Mouse (Mus musculus) granulocyte monocyte progenitor cell, adult 5-6 weeks (primary cell): ENCODE data around the gene Cdc42se1. TPM values are rescaled to one million over a fixed set of nuclear protein-coding genes. Genes with fewer than 3 reads are reported as not detected.

Experiments
- ATAC-seq: replicated peaks from 2 replicates; pipeline ENCODE4 v1.8.0; 2016; ENCODE audit warnings: mild to moderate bottlenecking, moderate TSS enrichment, inconsistent platforms; ENCODE audit not compliant: poor library complexity, severe bottlenecking
- total RNA-seq, 2 experiments: library from RNA; stranded (forward) in 1 of 2; stranded (reverse) in 1 of 2; fragments of 200-712, 200-1000 nt in 1 of 2; fragments of >200 nt in 1 of 2; fragmentation: Nextera tagmentation in 1 of 2; gene quantifications; 2 replicates each; pipeline ENCODE4 v1.2.3; 2014 to 2017

Cdc42se1 gene
- total RNA-seq, 2 experiments from 2014 or later = 61.6 to 99.1 TPM

- peak; percentile 53 for ATAC-seq
Observed at GRCm38 (mm10) chr3:95282381-95282864, 53.9 kb downstream of the Cdc42se1 start.

GRCm38 (mm10) chr3:95282865-95283588, 54.5 kb downstream of the Cdc42se1 start:
- ATAC-seq = peak; percentile 46

- ATAC-seq = no peak
Observed at GRCm38 (mm10) chr3:95283589-95283941, 55.0 kb downstream of the Cdc42se1 start.

- ATAC-seq = no peak
Observed at GRCm38 (mm10) chr3:95284062-95284461, 55.5 kb downstream of the Cdc42se1 start.

DNA sequence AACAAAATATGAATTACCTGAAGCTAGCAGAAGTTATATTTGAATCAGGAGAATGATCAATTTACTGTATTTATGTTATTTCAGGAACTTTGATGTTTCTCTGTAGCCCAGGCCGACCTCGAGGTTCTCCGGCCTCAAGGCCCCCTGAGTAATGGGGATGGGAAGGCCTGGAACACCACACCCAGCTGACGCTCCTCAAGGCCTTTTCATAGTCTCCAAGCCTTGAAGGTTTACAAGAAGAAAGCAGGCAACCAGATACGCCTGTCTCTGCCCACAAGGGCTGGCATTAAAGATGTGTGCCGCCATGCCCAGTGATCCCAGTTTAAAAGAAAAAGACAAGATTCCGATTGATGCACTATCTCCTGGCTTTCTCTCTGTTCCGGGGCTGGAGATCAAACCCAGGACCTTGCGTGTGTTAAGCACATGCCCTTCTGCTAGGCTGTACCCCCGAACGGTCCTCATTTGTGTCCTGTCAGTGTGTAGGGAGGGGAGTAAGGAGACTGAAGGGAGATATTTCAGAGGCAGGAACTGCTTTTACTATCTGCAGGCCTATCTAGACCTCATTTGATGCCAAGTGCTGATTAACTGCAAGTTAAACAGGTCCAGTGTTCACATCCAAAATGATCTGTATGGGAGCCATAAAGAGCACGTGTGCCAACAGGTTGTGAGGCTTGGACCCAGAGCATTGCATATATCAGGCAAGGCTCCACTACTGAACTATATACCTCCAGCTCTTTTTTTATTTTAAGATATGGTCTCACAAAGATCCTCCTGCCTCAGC, 56.2 kb downstream of the Cdc42se1 start:
- no peak for ATAC-seq

DNA sequence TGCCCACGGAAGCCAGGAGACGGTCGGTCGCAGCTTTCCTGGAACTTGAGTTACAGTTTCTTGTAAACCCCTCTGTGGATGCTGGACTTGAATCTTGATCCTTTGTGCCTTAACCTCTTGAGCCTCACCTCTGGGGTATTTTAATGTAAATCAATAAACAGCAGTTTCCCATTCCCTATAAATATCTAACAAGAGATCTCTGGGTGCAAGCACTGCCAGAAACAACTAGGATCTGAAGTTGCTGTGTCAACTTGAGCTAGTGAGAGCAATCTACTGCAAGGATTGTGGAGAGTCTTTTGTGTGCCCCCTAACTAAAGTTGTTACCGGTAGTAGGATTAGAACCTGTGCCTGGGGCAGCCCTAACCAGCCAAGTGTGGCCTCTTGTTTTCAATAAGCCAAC, 56.9 kb downstream of the Cdc42se1 start:
- no peak for ATAC-seq

Other genes with a start within 250 kb of the Cdc42se1 start
- gene Zfp687, start 213.3 kb upstream of the Cdc42se1 start, total RNA-seq (2014; fragmentation: Nextera tagmentation) = 35.0 and 36.7 TPM in 2 replicates
- 18.4 and 20.6 TPM in 2 replicates for gene Zfp687, start 213.3 kb upstream of the Cdc42se1 start, total RNA-seq (2017)
- 112 and 128 TPM in 2 replicates for gene Psmd4, start 186.1 kb upstream of the Cdc42se1 start, total RNA-seq (2014; fragmentation: Nextera tagmentation)
- gene Psmd4, start 186.1 kb upstream of the Cdc42se1 start, total RNA-seq (2017) = 196 and 226 TPM in 2 replicates
- gene Pip5k1a, start 121.8 kb upstream of the Cdc42se1 start, total RNA-seq (2014; fragmentation: Nextera tagmentation) = 22.8 and 23.8 TPM in 2 replicates
- 14.4 and 16.0 TPM in 2 replicates for gene Pip5k1a, start 121.8 kb upstream of the Cdc42se1 start, total RNA-seq (2017)
- gene Vps72, start 117.7 kb upstream of the Cdc42se1 start, total RNA-seq (2014; fragmentation: Nextera tagmentation) = 54.8 and 58.1 TPM in 2 replicates
- gene Vps72, start 117.7 kb upstream of the Cdc42se1 start, total RNA-seq (2017) = 50.0 and 62.4 TPM in 2 replicates
- gene Tmod4, start 104.3 kb upstream of the Cdc42se1 start, total RNA-seq (2014; fragmentation: Nextera tagmentation) = 9.4 and 13.9 TPM in 2 replicates
- gene Tmod4, start 104.3 kb upstream of the Cdc42se1 start, total RNA-seq (2017) = not detected in 2 replicates
- 41.2 and 82.8 TPM in 2 replicates for gene Scnm1, start 94.7 kb upstream of the Cdc42se1 start, total RNA-seq (2014; fragmentation: Nextera tagmentation)
- gene Scnm1, start 94.7 kb upstream of the Cdc42se1 start, total RNA-seq (2017) = 53.1 and 64.1 TPM in 2 replicates
- 3.1 and 4.3 TPM in 2 replicates for gene Lysmd1, start 94.6 kb upstream of the Cdc42se1 start, total RNA-seq (2014; fragmentation: Nextera tagmentation)
- 2.7 and 4.4 TPM in 2 replicates for gene Lysmd1, start 94.6 kb upstream of the Cdc42se1 start, total RNA-seq (2017)
- 30.5 and 40.2 TPM in 2 replicates for gene Tnfaip8l2, start 86.4 kb upstream of the Cdc42se1 start, total RNA-seq (2014; fragmentation: Nextera tagmentation)
- gene Tnfaip8l2, start 86.4 kb upstream of the Cdc42se1 start, total RNA-seq (2017) = 21.0 and 24.3 TPM in 2 replicates
- not detected in 2 replicates for gene Sema6c, start 68.3 kb upstream of the Cdc42se1 start, total RNA-seq (2014; fragmentation: Nextera tagmentation)
- gene Sema6c, start 68.3 kb upstream of the Cdc42se1 start, total RNA-seq (2017) = not detected in 2 replicates
- gene Gabpb2, start 10.8 kb upstream of the Cdc42se1 start, total RNA-seq (2014; fragmentation: Nextera tagmentation) = 36.0 and 54.3 TPM in 2 replicates
- 39.8 and 43.6 TPM in 2 replicates for gene Gabpb2, start 10.8 kb upstream of the Cdc42se1 start, total RNA-seq (2017)
- 3.2 and 6.9 TPM in 2 replicates for gene Mllt11, start 3.4 kb downstream of the Cdc42se1 start, total RNA-seq (2014; fragmentation: Nextera tagmentation)
- gene Mllt11, start 3.4 kb downstream of the Cdc42se1 start, total RNA-seq (2017) = 1.7 and 1.9 TPM in 2 replicates
- 1.0 TPM in 1 of 2 replicates, not detected in the other for gene Gm128, start 12.9 kb downstream of the Cdc42se1 start, total RNA-seq (2014; fragmentation: Nextera tagmentation)
- 0.22 and 1.8 TPM in 2 replicates for gene Gm128, start 12.9 kb downstream of the Cdc42se1 start, total RNA-seq (2017)
- gene Bnipl, start 22.5 kb downstream of the Cdc42se1 start, total RNA-seq (2014; fragmentation: Nextera tagmentation) = 0.88 TPM in 1 of 2 replicates, not detected in the other
- gene Bnipl, start 22.5 kb downstream of the Cdc42se1 start, total RNA-seq (2017) = not detected in 2 replicates
- 26.9 and 56.5 TPM in 2 replicates for gene Mindy1, start 52.6 kb downstream of the Cdc42se1 start, total RNA-seq (2014; fragmentation: Nextera tagmentation)
- 22.8 and 30.0 TPM in 2 replicates for gene Mindy1, start 52.6 kb downstream of the Cdc42se1 start, total RNA-seq (2017)
- gene Prune1, start 53.3 kb downstream of the Cdc42se1 start, total RNA-seq (2014; fragmentation: Nextera tagmentation) = 17.8 and 25.4 TPM in 2 replicates
- 9.3 and 11.3 TPM in 2 replicates for gene Prune1, start 53.3 kb downstream of the Cdc42se1 start, total RNA-seq (2017)
- 15.5 and 18.0 TPM in 2 replicates for gene Anxa9, start 78.4 kb downstream of the Cdc42se1 start, total RNA-seq (2014; fragmentation: Nextera tagmentation)
- gene Anxa9, start 78.4 kb downstream of the Cdc42se1 start, total RNA-seq (2017) = 5.0 and 5.4 TPM in 2 replicates
- 193 and 213 TPM in 2 replicates for gene Cers2, start 86.1 kb downstream of the Cdc42se1 start, total RNA-seq (2014; fragmentation: Nextera tagmentation)
- gene Cers2, start 86.1 kb downstream of the Cdc42se1 start, total RNA-seq (2017) = 87.8 and 88.6 TPM in 2 replicates
- gene Setdb1, start 128.5 kb downstream of the Cdc42se1 start, total RNA-seq (2014; fragmentation: Nextera tagmentation) = 40.6 and 43.4 TPM in 2 replicates
- 28.9 and 32.8 TPM in 2 replicates for gene Setdb1, start 128.5 kb downstream of the Cdc42se1 start, total RNA-seq (2017)
- not detected in 2 replicates for gene 4930558C23Rik, start 174.1 kb downstream of the Cdc42se1 start, total RNA-seq (2014; fragmentation: Nextera tagmentation)
- gene 4930558C23Rik, start 174.1 kb downstream of the Cdc42se1 start, total RNA-seq (2017) = not detected in 2 replicates
- 31.4 and 34.3 TPM in 2 replicates for gene Arnt, start 205.7 kb downstream of the Cdc42se1 start, total RNA-seq (2014; fragmentation: Nextera tagmentation)
- 14.7 and 17.1 TPM in 2 replicates for gene Arnt, start 205.7 kb downstream of the Cdc42se1 start, total RNA-seq (2017)